Mouse (Mus musculus) embryo, embryonic 10 days (tissue): ENCODE data around the gene Nubp1.

Experiments used
- DNase-seq: peaks from one replicate; pipeline ENCODE4 v3.0.0-alpha.2; 2015; ENCODE audit warnings: low spot score

The Nubp1 gene

GRCm38 (mm10) chr16:10411764-10412746 lies at the start of gene Nubp1:
Gene Nubp1 (plus strand): TSS chr16:10411948.
- DNase-seq, result peak; percentile 98

- DNase-seq, result no peak
Measured at GRCm38 (mm10) chr16:10363061-10363460, 48.7 kb upstream of the Nubp1 start.

GRCm38 (mm10) chr16:10365796-10366195 lies 46.0 kb upstream of the Nubp1 start:
- DNase-seq, result no peak

GRCm38 (mm10) chr16:10366240-10367217 lies 45.2 kb upstream of the Nubp1 start:
- DNase-seq, result no peak

GRCm38 (mm10) chr16:10369468-10369934 lies 42.2 kb upstream of the Nubp1 start:
- no peak for DNase-seq

GRCm38 (mm10) chr16:10369996-10370395 lies 41.8 kb upstream of the Nubp1 start:
- no peak for DNase-seq

- DNase-seq, result no peak
Measured at GRCm38 (mm10) chr16:10372372-10372771, 39.4 kb upstream of the Nubp1 start.

- peak; percentile 84 for DNase-seq
Measured at GRCm38 (mm10) chr16:10374254-10375011, 37.3 kb upstream of the Nubp1 start.

- no peak for DNase-seq
Measured at GRCm38 (mm10) chr16:10377286-10377685, 34.5 kb upstream of the Nubp1 start.

- DNase-seq, result no peak
Measured at GRCm38 (mm10) chr16:10379531-10379930, 32.2 kb upstream of the Nubp1 start.

GRCm38 (mm10) chr16:10384060-10384497 lies 27.7 kb upstream of the Nubp1 start:
- peak; percentile 18 for DNase-seq

- no peak for DNase-seq
Measured at GRCm38 (mm10) chr16:10384544-10384943, 27.2 kb upstream of the Nubp1 start.

- no peak for DNase-seq
Measured at GRCm38 (mm10) chr16:10385261-10385660, 26.5 kb upstream of the Nubp1 start.

GRCm38 (mm10) chr16:10388634-10389365 lies 22.9 kb upstream of the Nubp1 start:
- no peak for DNase-seq

GRCm38 (mm10) chr16:10392587-10392986 lies 19.2 kb upstream of the Nubp1 start:
- DNase-seq, result no peak

GRCm38 (mm10) chr16:10394699-10395540 lies 16.8 kb upstream of the Nubp1 start, which contains the start of gene Tekt5:
Gene Tekt5 (minus strand): TSS chr16:10395490.
- DNase-seq, result peak; percentile 55

GRCm38 (mm10) chr16:10398755-10399154 lies 13.0 kb upstream of the Nubp1 start:
- no peak for DNase-seq

- peak; percentile 84 for DNase-seq
Measured at GRCm38 (mm10) chr16:10399160-10399559, 12.6 kb upstream of the Nubp1 start.

- DNase-seq, result peak; percentile 13
Measured at GRCm38 (mm10) chr16:10415976-10416375, 4.2 kb downstream of the Nubp1 start.

GRCm38 (mm10) chr16:10416866-10417265 lies 5.1 kb downstream of the Nubp1 start:
- no peak for DNase-seq
